Mouse (Mus musculus): ENCODE measurements around the gene Spsb1. TPM values are rescaled to one million over a fixed set of nuclear protein-coding genes. Genes with fewer than 3 reads are reported as not detected.
A peak's percentile ranks its signal among the peaks of the same experiment; 100 is the strongest.

Gene Spsb1
- polyA plus RNA-seq, 1 experiment: 20.2 TPM

DNA sequence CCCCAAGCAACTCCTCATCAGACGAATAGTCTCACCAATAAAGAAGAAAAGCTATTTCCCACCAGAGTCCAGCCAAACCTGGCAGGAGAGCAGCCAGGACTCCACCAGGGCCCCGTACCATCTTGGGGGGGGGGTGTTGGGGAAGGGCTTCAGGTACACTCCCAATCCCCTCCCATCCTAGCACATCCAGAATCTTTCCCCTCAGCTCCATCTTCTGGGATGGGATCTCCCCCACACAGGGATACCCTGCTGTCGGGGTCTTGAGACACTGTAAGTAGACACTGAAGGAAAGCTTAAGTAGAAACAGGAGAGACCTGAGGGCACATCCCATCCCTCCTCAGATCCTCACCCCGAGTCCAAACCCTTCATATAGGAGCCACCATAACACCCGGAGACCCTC lies 31.8 kb downstream of the Spsb1 start:
- H3K4me3 ChIP-seq (replicated peaks; ENCODE audit: extremely low read depth, low read depth, low read length): no peak overlapping the region
- peaks cover 15% of the 10 kb centered on the region for H3K4me1 ChIP-seq (ENCODE audit: control insufficient read depth, insufficient read depth, low read length)
- WGBS: 78% methylated on average over 4 of the region's 5 CpGs
- DNase-seq: no peak
- no peak for TF ChIP-seq POLR2A (IDR thresholded peaks at IDR 0.05; ENCODE audit: borderline replicate concordance, extremely low read depth, low read depth, low read length)
- TF ChIP-seq CTCF (IDR thresholded peaks at IDR 0.05; ENCODE audit: insufficient read depth, low read length): no peak

DNA sequence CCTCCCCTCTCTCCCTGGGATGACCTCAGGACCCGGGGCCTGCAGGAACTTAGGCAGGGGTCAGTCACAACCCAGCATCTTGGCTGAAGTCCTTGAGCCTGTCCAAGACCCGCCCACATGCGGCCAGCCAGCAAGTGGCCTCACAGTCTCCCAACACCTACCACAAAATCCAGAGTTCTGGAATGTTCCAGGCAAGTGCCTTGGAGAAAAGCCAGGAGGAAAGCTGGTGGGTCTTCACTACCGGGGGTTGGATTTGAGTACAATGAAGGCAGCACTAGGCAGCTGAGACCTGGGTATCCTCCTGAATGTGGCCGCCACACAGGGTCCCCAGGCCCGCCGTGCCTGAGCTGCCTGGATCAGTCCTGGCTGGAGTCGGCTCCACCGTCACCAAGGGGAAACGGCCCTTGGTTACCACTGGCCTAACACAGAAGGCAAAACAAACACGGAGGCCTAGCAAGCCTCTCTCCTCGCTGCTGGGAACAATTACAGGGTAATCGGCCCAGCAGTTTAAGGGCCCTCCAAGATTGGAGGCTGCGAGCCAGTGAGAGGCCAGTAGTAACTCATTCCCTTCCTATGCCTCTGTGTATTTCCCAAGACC lies 32.6 kb downstream of the Spsb1 start:
- peak overlapping the region; percentile 18 for H3K4me3 ChIP-seq (replicated peaks; ENCODE audit: extremely low read depth, low read depth, low read length)
- TF ChIP-seq CTCF (IDR thresholded peaks at IDR 0.05; ENCODE audit: insufficient read depth, low read length) (no peak), POLR2A (IDR thresholded peaks at IDR 0.05; ENCODE audit: borderline replicate concordance, extremely low read depth, low read depth, low read length) (no peak)
- DNase-seq: peak; percentile 75
- H3K4me1 ChIP-seq (ENCODE audit: control insufficient read depth, insufficient read depth, low read length): peaks cover 15% of the 10 kb centered on the region
- WGBS: 23% methylated on average over 14 of the region's 14 CpGs

GRCm38 (mm10) chr4:149920886-149921285 lies 34.0 kb downstream of the Spsb1 start:
- WGBS: 49% methylated on average over 12 of the region's 12 CpGs
- Histone ChIP-seq H3K4me1 (ENCODE audit: control insufficient read depth, insufficient read depth, low read length) (peaks cover 15% of the 10 kb centered on the region), H3K4me3 (replicated peaks; ENCODE audit: extremely low read depth, low read depth, low read length) (no peak overlapping the region)
- TF ChIP-seq CTCF (IDR thresholded peaks at IDR 0.05; ENCODE audit: insufficient read depth, low read length) (no peak), POLR2A (IDR thresholded peaks at IDR 0.05; ENCODE audit: borderline replicate concordance, extremely low read depth, low read depth, low read length) (no peak)
- no peak for DNase-seq

GRCm38 (mm10) chr4:149918455-149919070 lies 36.3 kb downstream of the Spsb1 start:
- peaks cover 15% of the 10 kb centered on the region for H3K4me1 ChIP-seq (ENCODE audit: control insufficient read depth, insufficient read depth, low read length)
- 83% methylated on average over 15 of the region's 15 CpGs for WGBS

DNA sequence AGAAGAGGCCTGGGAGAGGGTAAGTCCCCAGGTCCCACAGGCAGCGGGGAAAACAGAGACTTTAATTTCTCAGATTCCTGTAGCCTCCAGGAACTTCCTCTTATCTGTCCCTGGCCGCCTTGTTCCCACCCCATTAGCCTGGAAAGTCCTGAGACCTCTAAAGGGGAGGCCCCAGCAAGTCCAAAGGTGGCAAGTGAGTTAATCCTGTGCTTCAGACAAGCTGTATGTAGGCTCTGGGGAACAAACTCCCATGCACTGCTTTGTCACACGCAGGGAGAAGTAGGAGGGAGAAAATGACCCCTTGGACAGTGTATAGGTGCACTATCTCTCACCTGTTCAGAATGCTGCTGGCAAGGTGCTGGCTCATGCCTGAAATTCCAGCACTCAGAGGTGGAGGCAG lies 38.0 kb downstream of the Spsb1 start:
- DNase-seq: no peak
- WGBS: 66% methylated on average over 3 of the region's 3 CpGs
- TF ChIP-seq CTCF (IDR thresholded peaks at IDR 0.05; ENCODE audit: insufficient read depth, low read length) (no peak), POLR2A (IDR thresholded peaks at IDR 0.05; ENCODE audit: borderline replicate concordance, extremely low read depth, low read depth, low read length) (no peak)
- Histone ChIP-seq H3K4me3 (replicated peaks; ENCODE audit: extremely low read depth, low read depth, low read length) (no peak overlapping the region), H3K4me1 (ENCODE audit: control insufficient read depth, insufficient read depth, low read length) (peaks cover 11% of the 10 kb centered on the region)

More at GRCm38 (mm10) chr4:149918455-149919070, 36.3 kb downstream of the Spsb1 start:
- H3K4me3 ChIP-seq (replicated peaks; ENCODE audit: extremely low read depth, low read depth, low read length): no peak overlapping the region
- TF ChIP-seq CTCF (IDR thresholded peaks at IDR 0.05; ENCODE audit: insufficient read depth, low read length) (no peak), POLR2A (IDR thresholded peaks at IDR 0.05; ENCODE audit: borderline replicate concordance, extremely low read depth, low read depth, low read length) (no peak)
- DNase-seq: no peak

GRCm38 (mm10) chr4:149913709-149914370 lies 41.0 kb downstream of the Spsb1 start:
- no peak for TF ChIP-seq POLR2A (IDR thresholded peaks at IDR 0.05; ENCODE audit: borderline replicate concordance, extremely low read depth, low read depth, low read length)
- TF ChIP-seq CTCF (IDR thresholded peaks at IDR 0.05; ENCODE audit: insufficient read depth, low read length): no peak
- 81% methylated on average over 7 of the region's 7 CpGs for WGBS
- DNase-seq: no peak

DNA sequence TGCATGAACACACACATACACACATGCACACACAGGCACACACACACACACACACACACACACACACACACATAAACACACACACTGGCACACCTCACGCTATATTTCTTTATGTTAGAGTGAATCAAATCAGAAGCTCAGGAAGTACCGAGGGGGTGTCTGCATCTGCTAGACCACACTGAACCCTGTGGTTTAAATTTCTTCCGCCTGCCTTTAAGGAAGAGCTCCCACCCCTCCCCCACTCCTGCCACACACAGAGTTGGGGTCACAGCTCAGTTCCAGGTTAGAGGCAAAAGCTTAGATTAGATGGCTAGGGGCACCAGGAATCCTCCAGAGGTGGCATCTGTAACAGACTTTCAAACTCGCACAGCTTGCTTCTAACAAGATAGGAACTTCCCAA lies 42.4 kb downstream of the Spsb1 start:
- Histone ChIP-seq H3K4me3 (replicated peaks; ENCODE audit: extremely low read depth, low read depth, low read length) (no peak overlapping the region), H3K4me1 (ENCODE audit: control insufficient read depth, insufficient read depth, low read length) (no peaks in the 10 kb centered on the region; the same call in 1 of the 2 replicates)
- WGBS: 54% methylated on average over 4 of the region's 4 CpGs
- TF ChIP-seq CTCF (IDR thresholded peaks at IDR 0.05; ENCODE audit: insufficient read depth, low read length) (no peak), POLR2A (IDR thresholded peaks at IDR 0.05; ENCODE audit: borderline replicate concordance, extremely low read depth, low read depth, low read length) (no peak)
- no peak for DNase-seq

More at GRCm38 (mm10) chr4:149913709-149914370, 41.0 kb downstream of the Spsb1 start:
- no peaks in the 10 kb centered on the region; the same call in 1 of the 2 replicates for H3K4me1 ChIP-seq (ENCODE audit: control insufficient read depth, insufficient read depth, low read length)
- H3K4me3 ChIP-seq (replicated peaks; ENCODE audit: extremely low read depth, low read depth, low read length): no peak overlapping the region

GRCm38 (mm10) chr4:149910558-149910957 lies 44.3 kb downstream of the Spsb1 start:
- H3K4me3 ChIP-seq (replicated peaks; ENCODE audit: extremely low read depth, low read depth, low read length): no peak overlapping the region
- DNase-seq: no peak
- no peaks in the 10 kb centered on the region; the same call in 1 of the 2 replicates for H3K4me1 ChIP-seq (ENCODE audit: control insufficient read depth, insufficient read depth, low read length)
- 88% methylated on average over 4 of the region's 4 CpGs for WGBS
- TF ChIP-seq CTCF (IDR thresholded peaks at IDR 0.05; ENCODE audit: insufficient read depth, low read length) (no peak), POLR2A (IDR thresholded peaks at IDR 0.05; ENCODE audit: borderline replicate concordance, extremely low read depth, low read depth, low read length) (no peak)

DNA sequence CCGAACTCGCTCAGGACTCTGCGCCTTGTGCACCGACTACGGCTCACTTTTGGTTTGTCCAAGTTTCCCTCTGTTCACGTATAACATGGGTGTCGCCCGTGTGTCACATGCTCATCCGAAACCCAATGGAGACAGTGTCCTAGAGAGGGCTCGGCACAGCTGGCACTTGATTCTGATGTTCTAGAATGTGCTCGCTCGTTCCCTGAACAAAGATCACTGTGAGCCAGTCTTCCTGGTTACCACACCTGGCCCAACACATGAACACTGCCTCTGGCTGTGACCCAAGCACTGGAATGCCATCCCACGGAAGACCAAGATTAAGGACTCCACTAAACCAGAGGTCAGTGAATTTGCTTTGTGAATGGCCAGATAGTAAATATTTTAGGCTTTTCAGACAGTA lies 45.3 kb downstream of the Spsb1 start:
- Histone ChIP-seq H3K4me3 (replicated peaks; ENCODE audit: extremely low read depth, low read depth, low read length) (no peak overlapping the region), H3K4me1 (ENCODE audit: control insufficient read depth, insufficient read depth, low read length) (no peaks in the 10 kb centered on the region; the same call in 1 of the 2 replicates)
- 80% methylated on average over 13 of the region's 13 CpGs for WGBS
- DNase-seq: no peak
- TF ChIP-seq CTCF (IDR thresholded peaks at IDR 0.05; ENCODE audit: insufficient read depth, low read length): no peak
- TF ChIP-seq POLR2A (IDR thresholded peaks at IDR 0.05; ENCODE audit: borderline replicate concordance, extremely low read depth, low read depth, low read length): no peak

Data from lung, adult 2 months (tissue).